Mouse (Mus musculus) liver, postnatal 0 days (tissue): Measurements from ENCODE around the gene Abce1. TPM values are rescaled to one million over a fixed set of nuclear protein-coding genes. Genes with fewer than 3 reads are reported as not detected.
"Not testable (repeated sequence)": the region's sequence is repeated elsewhere in the genome, so short reads cannot be mapped to it uniquely, and the experiment has no call there.

Experiments
- ATAC-seq: fragments of 200-750 bp; cut with Nextera tagmentation; 2 replicates; pipeline ENCODE4 v1.8.0; 2017; ENCODE audit warnings: mild to moderate bottlenecking, moderate library complexity
- DNase-seq: peaks from one replicate; pipeline ENCODE4 v3.0.0-alpha.2; 2016
- H3K27ac ChIP-seq: fragments of 300-500 bp; sonication (generic); 2 replicates; pipeline ENCODE4 v1.5.1; 2014; ENCODE audit warnings: antibody characterized with exemption, moderate library complexity, mild to moderate bottlenecking, low read depth
- H3K27me3 ChIP-seq: fragments of 300-500 bp; sonication (generic); 2 replicates; pipeline ENCODE4 v1.6.1; 2014; ENCODE audit warnings: low read length, control low read depth, mixed read lengths; ENCODE audit not compliant: insufficient read depth
- H3K36me3 ChIP-seq: fragments of 300-500 bp; sonication (generic); replicated peaks from 2 replicates; pipeline ENCODE4 v1.6.1; 2014; ENCODE audit warnings: mild to moderate bottlenecking, control low read depth, low read length, moderate library complexity, mixed read lengths; ENCODE audit not compliant: insufficient read depth
- H3K4me1 ChIP-seq: fragments of 300-500 bp; sonication (generic); 2 replicates; pipeline ENCODE4 v1.6.1; 2014; ENCODE audit warnings: antibody characterized with exemption, mild to moderate bottlenecking, control low read depth; ENCODE audit not compliant: insufficient read depth
- H3K4me2 ChIP-seq: fragments of 300-500 bp; sonication (generic); 2 replicates; pipeline ENCODE4 v1.6.1; 2014; ENCODE audit warnings: low read depth, mild to moderate bottlenecking, low read length, moderate library complexity, mixed read lengths
- H3K4me3 ChIP-seq: fragments of 300-500 bp; sonication (generic); 2 replicates; pipeline ENCODE4 v1.5.1; 2014; ENCODE audit warnings: low read depth, low read length
- H3K9ac ChIP-seq: fragments of 300-500 bp; sonication (generic); replicated peaks from 2 replicates; pipeline ENCODE4 v1.6.1; 2014; ENCODE audit warnings: mild to moderate bottlenecking, moderate library complexity
- H3K9me3 ChIP-seq: fragments of 300-500 bp; sonication (generic); 2 replicates; pipeline ENCODE4 v1.6.1; 2016; ENCODE audit warnings: mild to moderate bottlenecking, control low read depth, low read length, mixed read lengths
- CTCF ChIP-seq: sonication (generic); IDR thresholded peaks from 2 replicates; pipeline ENCODE4 v1.5.1; 2016; ENCODE audit warnings: antibody characterized with exemption, low read depth
- EP300 ChIP-seq: IDR thresholded peaks from 2 replicates; pipeline ENCODE4 v1.6.1; 2016; ENCODE audit warnings: antibody characterized with exemption, low read depth, mild to moderate bottlenecking
- WGBS: fragments of 180-500 bp; shearing (Covaris S2); extraction: QIAGEN DNeasy Blood & Tissue Kit; methylation state at CpG from one replicate; pipeline ENCODE4 v1.1.7; 2014; ENCODE audit not compliant: insufficient replicate concordance; 5-methylcytosine and 5-hydroxymethylcytosine counted together
- polyA plus RNA-seq: library from polyadenylated mRNA; unstranded; fragments of >200 nt; fragmentation: Nextera tagmentation; extraction: Ambion mirVana; gene quantifications from 2 replicates; pipeline ENCODE4 v1.2.1, GENCODE M21; 2015

Abce1 gene
- polyA plus RNA-seq, 1 experiment from 2014 or later, result 29.6 TPM

DNA sequence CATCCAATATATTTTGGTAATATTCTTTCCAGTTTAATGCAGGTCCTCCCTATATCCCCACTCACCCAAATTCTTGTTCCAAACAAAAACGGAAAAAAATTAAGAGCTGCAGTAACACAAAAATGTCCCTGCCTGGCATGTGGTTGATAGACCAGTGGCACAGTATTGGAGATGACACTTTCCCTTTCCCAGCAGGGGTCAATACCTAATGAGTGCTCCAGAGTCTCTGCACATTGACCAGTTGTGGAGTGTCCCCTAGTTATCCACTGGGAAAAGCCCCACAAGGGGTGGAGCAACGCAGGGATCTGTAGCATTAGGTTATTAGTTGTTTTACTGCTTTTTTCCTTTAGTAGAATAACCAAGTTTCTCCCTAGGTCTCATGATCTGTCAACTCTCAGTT is 30.6 kb downstream of the Abce1 start:
- ATAC-seq (peak; percentile 46), DNase-seq (no peak)
- TF ChIP-seq CTCF (no peak), EP300 (no peak)
- 42% methylated on average over 2 of the region's 2 CpGs for WGBS
- no peaks in the 10 kb centered on the region for H3K27me3 ChIP-seq
- H3K9me3 ChIP-seq, result no peaks in the 10 kb centered on the region
- peak overlapping the region; percentile 62 for H3K9ac ChIP-seq
- H3K27ac ChIP-seq, result no peak overlapping the region
- H3K4me1 ChIP-seq, result peaks cover 9% of the 10 kb centered on the region
- H3K4me3 ChIP-seq, result peak overlapping the region; percentile 55
- H3K36me3 ChIP-seq, result peaks cover 17% of the 10 kb centered on the region
- H3K4me2 ChIP-seq, result peak overlapping the region; percentile 76

DNA sequence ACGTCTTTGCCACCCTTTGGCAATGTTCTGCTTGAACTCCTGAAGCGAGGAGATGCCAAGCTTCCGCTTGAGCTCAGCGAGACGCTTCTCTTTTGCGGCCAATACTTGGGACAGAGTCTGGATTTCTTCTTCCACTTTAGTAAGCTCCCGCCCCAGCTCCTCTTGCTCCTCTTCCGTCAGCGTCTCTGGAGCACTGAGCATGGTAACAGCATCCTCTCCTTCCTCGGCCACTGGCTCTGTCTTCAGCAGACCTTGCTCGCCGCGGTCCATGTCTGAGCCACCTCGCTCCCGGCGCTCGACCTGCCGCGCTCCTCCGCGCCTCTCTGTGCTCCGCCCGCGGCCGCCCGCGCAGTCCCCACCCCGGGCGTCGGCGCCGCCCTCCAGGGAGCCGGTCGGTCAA is 31.0 kb downstream of the Abce1 start:
- 9% methylated on average over 34 of the region's 34 CpGs for WGBS
- Histone ChIP-seq H3K27me3 (no peaks in the 10 kb centered on the region), H3K36me3 (peaks cover 13% of the 10 kb centered on the region), H3K27ac (no peak overlapping the region), H3K4me1 (peaks cover 9% of the 10 kb centered on the region), H3K4me3 (peak overlapping the region; percentile 55), H3K9ac (peak overlapping the region; percentile 62), H3K9me3 (no peaks in the 10 kb centered on the region), H3K4me2 (peak overlapping the region; percentile 76)
- DNase-seq (peak; percentile 24), ATAC-seq (peak; percentile 76)
- TF ChIP-seq CTCF, result no peak
- no peak for TF ChIP-seq EP300

DNA sequence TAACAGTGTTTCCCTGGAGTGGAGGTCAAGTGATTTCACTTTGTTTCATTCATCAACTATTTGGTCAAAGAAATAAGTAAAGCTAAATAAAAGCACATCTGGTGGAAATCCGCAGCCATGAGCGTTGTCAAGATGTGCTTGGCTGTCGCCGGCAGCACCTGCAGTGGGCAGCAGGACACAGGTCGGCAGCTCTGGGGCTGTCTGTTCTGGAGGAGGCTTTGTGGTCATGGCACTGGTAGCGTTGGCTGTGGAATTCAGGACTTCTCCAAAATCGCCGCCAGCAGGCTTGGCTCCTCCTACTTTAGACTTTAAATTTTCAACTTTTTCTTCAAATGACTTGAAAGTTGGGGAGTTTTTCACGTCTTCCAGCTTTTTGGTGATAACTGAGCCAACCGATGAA is 31.5 kb downstream of the Abce1 start:
- H3K9me3 ChIP-seq, H3K27me3 ChIP-seq, H3K4me1 ChIP-seq, DNase-seq, H3K27ac ChIP-seq, ATAC-seq: not testable (repeated sequence)
- peaks cover 10% of the 10 kb centered on the region for H3K36me3 ChIP-seq
- peak overlapping the region; percentile 76 for H3K4me2 ChIP-seq
- peak overlapping the region; percentile 55 for H3K4me3 ChIP-seq
- WGBS, result 19% methylated on average over 10 of the region's 10 CpGs
- H3K9ac ChIP-seq, result peak overlapping the region; percentile 62

DNA sequence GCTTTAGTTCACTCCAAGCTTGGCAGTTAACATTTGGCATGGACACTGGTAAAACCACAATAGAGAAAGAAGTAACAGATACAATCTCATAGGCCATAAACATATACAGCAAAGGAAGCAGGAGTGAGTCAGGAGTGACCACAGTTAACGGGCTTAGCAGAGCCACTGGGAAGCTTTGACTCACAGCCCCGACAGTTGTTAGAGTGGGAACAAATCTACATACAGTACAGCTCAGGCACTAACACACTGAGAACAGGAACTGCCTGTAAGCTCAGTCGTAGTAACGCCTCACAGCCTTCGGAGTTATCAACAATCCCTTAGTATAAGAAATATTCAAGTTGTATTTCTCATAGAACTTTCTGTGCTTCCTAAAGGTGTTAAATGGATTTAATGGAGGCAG is 32.5 kb downstream of the Abce1 start:
- H3K4me3 ChIP-seq, result no peak overlapping the region
- no peak overlapping the region for H3K27ac ChIP-seq
- H3K36me3 ChIP-seq, result no peaks in the 10 kb centered on the region; the same call in none of the 2 replicates
- no peak overlapping the region for H3K9ac ChIP-seq
- TF ChIP-seq EP300 (no peak), CTCF (no peak)
- ATAC-seq (0 out of 2 replicates have a peak, but pooled peaks have one; percentile 20), DNase-seq (no peak)
- H3K27me3 ChIP-seq, result no peaks in the 10 kb centered on the region
- peaks cover 9% of the 10 kb centered on the region for H3K4me1 ChIP-seq
- 33% methylated on average over 5 of the region's 5 CpGs for WGBS
- H3K4me2 ChIP-seq, result no peak overlapping the region
- H3K9me3 ChIP-seq, result no peaks in the 10 kb centered on the region

DNA sequence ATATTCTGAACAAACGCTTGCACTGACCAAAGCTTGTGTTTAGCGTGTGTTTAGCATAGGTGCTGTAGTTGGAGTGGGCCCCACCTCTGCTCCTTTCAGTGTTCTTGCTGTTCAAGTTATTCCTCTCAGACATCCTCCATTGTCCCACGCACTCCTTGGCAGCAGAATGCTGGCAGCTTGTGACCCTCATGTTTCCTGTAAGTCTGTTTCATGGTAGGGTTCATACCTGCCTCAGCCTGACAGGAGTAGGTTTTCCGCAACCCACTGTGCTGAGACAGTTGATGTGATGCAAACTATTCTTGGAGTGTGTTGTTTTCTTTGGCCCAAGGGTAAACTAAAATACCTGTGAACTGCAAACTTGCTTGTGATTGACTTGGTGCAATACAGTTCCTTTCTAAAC is 35.1 kb downstream of the Abce1 start:
- H3K27ac ChIP-seq, result no peak overlapping the region
- H3K9ac ChIP-seq, result no peak overlapping the region
- no peak overlapping the region for H3K4me3 ChIP-seq
- H3K36me3 ChIP-seq, result peaks cover 25% of the 10 kb centered on the region
- DNase-seq (no peak), ATAC-seq (no peak)
- no peaks in the 10 kb centered on the region for H3K9me3 ChIP-seq
- TF ChIP-seq CTCF (no peak), EP300 (no peak)
- H3K27me3 ChIP-seq, result no peaks in the 10 kb centered on the region
- peaks cover 9% of the 10 kb centered on the region for H3K4me1 ChIP-seq
- H3K4me2 ChIP-seq, result no peak overlapping the region
- 88% methylated on average over 4 of the region's 4 CpGs for WGBS

DNA sequence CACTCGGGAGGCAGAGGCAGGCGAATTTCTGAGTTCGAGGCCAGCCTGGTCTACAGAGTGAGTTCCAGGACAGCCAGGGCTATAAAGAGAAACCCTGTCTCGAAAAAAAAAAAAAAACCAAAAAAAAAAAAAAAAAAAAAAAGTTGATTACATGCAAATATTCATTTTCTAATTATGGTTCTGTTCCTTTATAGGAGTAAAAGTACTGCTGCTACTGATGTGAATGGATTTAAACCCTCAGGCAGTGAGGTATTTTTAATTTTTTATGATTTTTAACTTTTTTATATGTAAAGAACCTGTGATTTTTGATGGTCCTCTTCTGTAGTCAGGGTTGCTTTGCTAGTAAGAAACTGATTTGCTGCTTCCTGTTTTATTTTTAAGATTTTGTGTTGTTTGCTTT is 52.8 kb downstream of the Abce1 start:
- not testable (repeated sequence) for H3K4me3 ChIP-seq

DNA sequence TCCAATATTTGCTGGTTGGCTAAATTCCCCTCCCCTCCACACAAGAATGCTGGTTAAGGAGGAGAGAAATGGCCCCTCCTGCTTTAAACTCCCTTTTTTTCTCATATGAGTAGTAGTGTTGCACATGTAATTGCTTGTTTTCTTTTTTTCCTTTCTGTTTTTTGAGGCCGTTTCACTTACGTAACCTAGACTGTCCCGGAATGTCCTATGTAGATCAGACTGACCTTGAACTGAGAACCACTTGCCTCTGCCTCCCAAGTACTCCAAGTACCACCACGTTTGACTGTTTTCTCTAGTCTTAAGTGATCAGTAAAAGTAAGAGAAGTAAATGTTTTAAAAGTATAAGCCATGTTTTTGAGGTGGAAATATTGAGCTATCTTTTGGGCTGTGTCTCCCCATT is 57.8 kb downstream of the Abce1 start:
- Histone ChIP-seq H3K4me2 (no peak overlapping the region), H3K4me1 (0 out of 2 replicates have a peak, but pooled peaks cover 3% of the 10 kb centered on the region), H3K4me3 (no peak overlapping the region), H3K9ac (no peak overlapping the region), H3K27ac (peak overlapping the region; percentile 71), H3K36me3 (peaks cover 56% of the 10 kb centered on the region), H3K27me3 (no peaks in the 10 kb centered on the region), H3K9me3 (no peaks in the 10 kb centered on the region)
- ATAC-seq, result peak; percentile 69
- WGBS, result 64% methylated on average over 4 of the region's 4 CpGs
- TF ChIP-seq EP300, result no peak
- TF ChIP-seq CTCF, result no peak
- no peak for DNase-seq

More for the DNA sequence above, 52.8 kb downstream of the Abce1 start:
- not testable (repeated sequence) for H3K27me3 ChIP-seq, H3K27ac ChIP-seq, H3K9ac ChIP-seq, H3K4me2 ChIP-seq, DNase-seq, ATAC-seq, H3K4me1 ChIP-seq, H3K9me3 ChIP-seq
- WGBS, result 83% methylated on average over 4 of the region's 4 CpGs
- H3K36me3 ChIP-seq, result peaks cover 69% of the 10 kb centered on the region
